Mouse (Mus musculus): ENCODE data around the gene Tbc1d14.

Gene Tbc1d14

DNA sequence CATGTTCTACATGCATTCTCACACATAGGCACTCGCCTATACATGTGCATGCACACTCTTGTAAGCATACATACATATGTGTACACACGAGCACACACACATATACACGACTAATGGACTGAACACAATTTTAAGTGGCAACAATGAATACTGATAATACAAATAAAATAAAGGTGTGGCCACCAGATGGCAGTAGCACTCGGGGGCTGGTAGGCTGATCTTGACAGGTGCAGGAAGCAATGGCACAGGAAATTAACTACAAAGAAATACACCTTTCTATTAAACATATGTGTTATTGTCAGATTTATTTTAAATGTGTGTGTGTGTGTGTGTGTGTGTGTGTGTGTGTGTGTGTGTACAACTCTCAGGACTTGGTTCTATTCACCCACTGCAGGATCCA, 134.2 kb downstream of the Tbc1d14 start:
- peak; percentile 69 to 81 for DNase-seq

DNA sequence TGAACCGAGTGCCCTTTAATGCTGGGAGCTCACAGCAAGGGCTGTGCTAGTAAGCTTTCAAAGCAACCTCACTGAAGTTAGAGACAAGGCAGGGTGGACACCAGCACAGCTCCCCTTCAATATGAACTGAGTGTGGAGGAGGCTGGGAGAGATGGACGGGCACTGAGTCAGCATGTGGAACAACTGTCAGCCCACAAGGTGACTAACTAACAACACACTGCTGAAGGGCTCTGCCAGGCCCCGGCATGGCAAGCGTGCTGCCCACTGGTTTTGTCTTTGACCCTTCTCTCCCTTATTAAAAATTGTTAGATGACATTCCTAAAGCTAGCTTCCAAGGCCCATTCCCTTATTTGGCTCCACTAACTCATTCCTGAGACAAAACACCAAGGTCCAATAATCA, 135.4 kb downstream of the Tbc1d14 start:
- no peak for DNase-seq

DNA sequence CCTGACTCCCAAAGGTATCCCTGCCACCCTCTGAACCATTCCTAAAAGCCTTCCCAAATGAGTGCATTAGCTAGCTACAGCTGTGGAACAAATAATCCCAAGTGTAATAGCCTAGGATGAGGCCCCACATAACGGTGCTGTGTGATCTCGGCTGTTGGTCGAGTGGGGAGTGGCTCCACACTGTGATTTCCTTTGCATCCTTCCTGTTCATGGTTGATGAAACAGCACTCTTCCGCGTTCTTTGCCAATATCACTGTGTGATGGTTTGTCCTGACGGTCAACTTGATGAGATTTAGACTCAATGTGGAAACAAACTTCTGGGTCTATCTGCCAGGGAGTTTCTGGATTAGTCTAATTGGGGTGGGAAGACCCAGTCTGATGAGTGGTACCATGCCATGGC, 140.3 kb downstream of the Tbc1d14 start:
- DNase-seq: no peak

DNA sequence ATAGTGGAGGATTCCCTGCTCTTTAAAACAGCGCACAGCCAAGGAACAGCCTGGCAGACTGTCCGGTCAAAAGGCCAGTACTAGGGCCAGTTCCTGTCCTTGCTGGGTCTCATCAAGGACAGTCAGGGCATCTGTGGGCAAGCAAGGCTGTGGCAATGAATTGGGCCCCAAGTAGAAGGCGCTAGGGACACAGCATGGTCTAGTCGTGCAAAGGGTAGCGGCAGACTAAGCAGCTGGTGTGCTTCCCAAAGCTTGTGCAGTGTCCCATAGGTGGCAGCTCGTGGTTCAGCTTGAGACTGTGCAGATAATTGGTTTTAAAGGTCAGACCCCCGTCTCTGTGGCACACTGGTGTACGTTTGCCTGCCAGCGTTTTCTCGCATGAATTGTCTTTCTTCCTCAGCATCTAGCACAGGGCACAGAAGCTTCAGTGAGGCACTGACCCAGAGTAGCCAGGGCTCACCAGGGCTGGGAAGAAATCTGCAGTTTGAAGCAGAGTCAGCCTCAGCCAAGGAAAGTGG, 141.1 kb downstream of the Tbc1d14 start:
- peak; percentile 42 to 45 for DNase-seq

DNA sequence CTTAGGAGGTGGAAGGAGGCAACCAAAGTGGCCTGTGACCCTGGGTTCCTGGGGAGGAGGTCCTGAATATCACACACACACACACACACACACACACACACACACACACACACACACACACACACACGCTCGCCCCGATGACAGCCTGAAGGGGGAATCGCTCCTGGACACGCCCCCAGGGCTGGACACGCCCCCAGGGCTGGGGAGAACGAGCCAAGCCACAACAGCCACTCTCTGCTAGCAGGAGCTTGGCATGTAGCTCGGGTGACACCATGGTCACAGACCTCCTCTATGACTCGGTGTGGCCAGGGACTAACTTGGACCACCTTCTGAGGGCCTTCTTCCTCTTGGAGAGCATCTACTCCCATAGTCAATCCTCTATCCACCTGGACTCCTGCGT, 142.0 kb downstream of the Tbc1d14 start:
- no peak for DNase-seq

DNA sequence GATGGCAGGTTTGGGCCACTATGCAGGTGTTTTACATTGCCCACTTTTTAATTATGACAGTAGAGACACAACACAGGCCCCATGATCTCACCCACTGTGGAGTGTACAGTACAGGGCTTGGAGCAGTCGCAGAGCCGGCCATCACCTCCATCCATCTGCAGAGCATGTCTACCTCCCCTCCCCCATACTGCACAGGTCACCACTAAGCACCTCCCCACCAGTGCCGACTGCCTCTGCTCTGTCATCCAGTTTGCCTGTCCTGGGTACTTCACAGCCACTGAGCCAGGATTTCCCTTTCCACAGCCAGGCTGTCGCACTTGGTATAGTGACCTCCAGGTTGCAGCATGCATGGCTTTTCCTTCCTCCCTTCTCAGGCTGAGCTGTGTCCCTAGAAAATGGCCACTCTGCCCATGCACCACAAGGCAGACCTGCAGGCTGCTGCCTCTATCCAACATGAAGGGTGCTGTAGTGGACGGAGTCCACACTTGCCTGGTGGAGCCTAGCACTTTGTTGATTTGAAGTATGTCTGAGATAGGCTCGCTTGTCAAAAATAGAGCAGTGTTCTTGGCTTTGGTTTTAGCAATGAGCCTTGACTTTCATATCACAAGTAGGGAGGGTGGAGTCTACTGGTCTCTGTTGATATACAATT, 143.2 kb downstream of the Tbc1d14 start:
- DNase-seq: no peak

DNA sequence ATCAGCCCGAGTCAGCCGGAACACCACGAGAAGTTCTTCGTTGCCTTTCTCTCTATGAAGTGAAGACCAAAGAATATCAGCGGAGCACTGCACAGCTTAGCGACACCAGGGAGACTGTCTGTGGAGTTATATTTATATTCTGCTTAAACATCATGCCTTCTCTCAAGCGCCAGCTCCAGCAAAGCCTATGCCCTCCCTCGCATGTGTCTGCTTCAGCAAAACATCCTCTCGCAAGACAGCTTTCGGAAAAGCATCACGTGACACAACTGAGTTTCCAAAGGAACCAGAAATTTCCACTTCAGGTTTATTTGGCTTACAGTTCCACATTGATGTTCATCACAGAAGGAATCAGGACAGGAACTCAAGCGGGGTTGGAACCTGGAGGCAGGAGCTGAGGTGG, 145.2 kb downstream of the Tbc1d14 start:
- no peak for DNase-seq

DNA sequence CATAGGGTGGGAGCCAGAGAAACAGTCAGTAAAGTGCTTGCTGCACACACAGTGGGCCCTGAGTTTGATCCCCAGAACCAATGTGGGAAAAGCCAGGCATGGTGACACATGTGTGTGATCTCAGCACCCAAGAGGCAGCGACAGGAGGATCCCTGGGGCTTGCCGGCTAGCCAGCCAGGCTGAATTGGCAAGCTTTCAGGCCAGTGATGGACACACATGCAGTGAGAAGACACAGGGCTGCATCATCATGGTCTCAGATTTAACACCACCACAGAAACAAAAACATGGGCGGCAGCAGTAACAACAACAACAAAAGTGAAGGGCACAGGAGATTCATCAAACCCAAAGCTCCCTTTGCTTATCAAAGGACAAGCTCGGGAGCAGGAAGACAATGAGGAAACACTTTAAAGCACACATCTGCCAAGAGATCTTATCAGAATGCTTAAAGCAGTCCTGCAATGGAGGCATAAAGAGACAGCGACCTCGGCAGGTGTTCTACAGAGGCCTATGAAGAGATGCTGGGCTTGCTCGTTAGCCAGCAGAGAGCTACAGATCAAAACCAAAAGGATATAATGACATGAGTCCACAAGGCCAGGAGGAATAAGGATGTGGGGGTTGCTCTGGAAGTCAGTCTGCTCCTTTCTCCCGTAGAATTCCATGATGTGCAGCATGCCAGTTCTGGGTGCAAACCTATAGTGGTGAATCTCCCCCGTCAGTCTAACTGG, 146.7 kb downstream of the Tbc1d14 start:
- no peak for DNase-seq

DNA sequence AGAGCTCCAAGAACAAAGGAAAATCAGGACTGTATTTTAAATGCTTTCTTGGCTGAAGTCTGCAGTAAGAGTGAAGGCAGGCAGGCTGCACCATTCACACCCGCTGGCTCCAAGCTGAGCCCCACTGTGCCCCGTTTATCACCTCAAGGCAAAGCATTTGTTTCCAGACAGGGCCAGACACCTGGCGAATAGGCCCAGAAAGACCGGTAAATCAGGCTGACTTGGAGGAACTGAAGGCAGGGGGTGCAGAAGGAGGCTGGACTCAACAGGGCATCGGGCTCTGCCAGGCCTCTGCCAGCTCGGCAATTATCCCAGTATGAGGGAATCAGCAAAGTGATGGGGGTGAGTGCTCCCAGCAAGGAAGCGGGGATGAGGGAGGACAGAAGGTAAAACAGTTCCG, 148.0 kb downstream of the Tbc1d14 start:
- DNase-seq: peak; percentile 62 to 82

DNA sequence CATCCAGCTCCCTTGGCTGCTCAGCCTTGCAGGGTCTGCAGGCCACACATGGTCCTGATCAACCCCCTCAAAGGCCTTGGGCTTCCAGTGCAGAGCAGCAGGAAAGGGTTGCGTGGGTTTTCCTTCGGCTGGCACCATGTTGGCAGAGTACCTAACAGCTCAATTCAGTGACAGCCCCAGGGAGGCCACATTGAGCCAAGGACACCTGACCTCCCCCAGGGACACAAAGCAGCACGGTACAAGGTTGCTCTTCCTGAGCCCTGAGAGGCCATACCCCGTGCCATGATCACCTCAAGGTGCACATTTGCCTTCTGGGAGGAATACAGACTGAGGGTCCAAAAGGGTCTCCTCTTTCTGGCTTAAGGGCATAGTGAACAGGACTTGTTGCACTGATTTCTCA, 148.5 kb downstream of the Tbc1d14 start:
- DNase-seq: peak; percentile 50 to 59

DNA sequence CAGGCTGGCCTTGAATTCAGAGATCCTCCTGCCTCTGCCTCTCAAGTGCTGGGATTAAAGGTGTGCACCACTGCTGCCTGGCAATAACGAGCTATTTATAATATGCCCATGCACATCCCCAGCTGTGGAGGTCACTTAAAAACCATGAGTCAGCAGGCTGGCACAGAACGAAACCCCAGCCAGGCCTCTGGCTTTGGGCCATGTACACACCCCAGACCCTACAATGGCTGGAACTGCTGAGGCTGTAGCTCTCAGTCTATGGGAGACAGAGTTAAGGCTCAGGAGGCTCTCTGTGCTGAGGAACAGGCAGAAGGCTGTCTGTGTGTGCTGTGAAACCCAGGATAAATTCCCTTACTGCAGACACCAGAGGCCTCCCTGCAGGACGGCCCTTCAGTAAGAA, 152.3 kb downstream of the Tbc1d14 start:
- no peak for DNase-seq

Data from cerebellum, postnatal 10 days (tissue).